Mouse (Mus musculus) CD4-positive, CD25-positive, alpha-beta regulatory T cell, adult 4 months (primary cell): Measurements from ENCODE around the gene Mid2. TPM values are rescaled to one million over a fixed set of nuclear protein-coding genes. Genes with fewer than 3 reads are reported as not detected.

Source experiments
- polyA plus RNA-seq, 2 experiments: library from polyadenylated mRNA; unstranded; fragments of 100-300 nt; shearing (Covaris generic); gene quantifications; one replicate each; pipeline ENCODE4 v1.2.1; 2017

The Mid2 gene
- polyA plus RNA-seq, 2 experiments from 2014 or later, result 1.1 to 2.1 TPM

Other genes starting within 250 kb of the Mid2 start
- gene Prps1, start 208.0 kb upstream of the Mid2 start, polyA plus RNA-seq, result 10 to 100 TPM; 43.8 to 45.7 TPM
- gene Tsc22d3, start 63.9 kb upstream of the Mid2 start, polyA plus RNA-seq, result 100 to 1,000 TPM; 366 to 590 TPM
- gene Tex13b, start 148.8 kb downstream of the Mid2 start, polyA plus RNA-seq, result under 1 TPM in 1 of 2 experiments, not detected in 1; 0.19 TPM
- not detected for gene Vsig1, start 243.0 kb downstream of the Mid2 start, polyA plus RNA-seq